Mouse (Mus musculus): ENCODE measurements around the gene Pappa.

Pappa gene

DNA sequence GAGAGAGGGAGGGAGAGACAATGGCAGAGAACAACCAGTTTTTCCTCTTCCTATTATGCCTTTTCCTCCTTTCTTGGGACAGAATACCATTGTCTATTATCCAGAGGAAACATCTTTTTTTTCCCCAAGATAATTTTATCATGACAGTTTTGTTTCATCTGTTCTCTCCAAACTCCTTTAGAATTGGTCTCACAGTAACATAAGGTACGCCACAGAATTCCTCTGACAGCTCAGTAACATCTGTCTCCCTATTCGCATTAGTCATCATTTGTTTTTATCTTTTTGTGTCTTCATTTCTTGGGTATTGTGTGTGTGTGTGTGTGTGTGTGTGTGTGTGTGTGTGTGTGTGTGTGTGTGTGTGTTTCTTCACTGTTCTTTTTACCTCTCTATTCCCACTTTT lies 201.8 kb downstream of the Pappa start:
- DNase-seq (ENCODE audit: low spot score in 2 of 2), result no peak

DNA sequence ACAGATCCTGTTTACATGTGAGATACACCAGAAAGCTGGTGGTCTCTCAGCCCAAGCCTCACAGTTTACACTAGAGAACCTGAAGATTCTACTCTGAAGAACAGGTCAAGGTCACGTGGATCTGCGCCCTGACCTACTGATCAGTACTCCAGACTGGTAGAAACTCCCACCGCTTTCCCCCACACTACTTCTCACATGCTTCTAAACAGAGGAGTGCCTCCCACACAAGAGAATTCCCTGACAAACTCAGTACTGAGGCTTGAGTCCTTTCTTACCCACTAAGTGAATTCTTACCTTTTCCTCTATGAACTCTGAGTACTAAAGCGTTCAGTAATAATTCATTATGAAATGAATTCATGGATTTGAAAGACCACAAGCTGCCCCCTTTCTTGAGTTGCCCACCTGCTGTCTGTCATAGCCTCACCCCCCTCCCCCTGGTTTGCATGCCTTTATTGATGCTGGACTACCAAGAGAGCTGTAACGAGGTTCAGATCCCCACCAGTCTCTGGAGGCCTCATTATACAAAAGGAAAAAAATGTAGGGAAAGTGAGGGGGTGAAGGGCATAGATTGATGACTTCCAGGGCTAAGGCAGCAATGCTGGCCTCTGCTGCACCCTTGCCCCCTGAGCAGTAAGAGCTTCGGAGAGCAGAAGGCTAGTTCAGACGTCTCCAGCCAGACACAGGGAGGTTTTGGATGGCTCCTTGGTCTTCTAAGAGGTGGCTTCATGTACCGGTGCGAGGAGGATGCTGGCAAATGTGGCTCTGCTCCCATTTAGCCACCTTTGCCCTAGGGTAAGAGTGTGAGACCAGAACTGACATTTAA lies 204.7 kb downstream of the Pappa start:
- DNase-seq (ENCODE audit: low spot score in 2 of 2), result no peak

DNA sequence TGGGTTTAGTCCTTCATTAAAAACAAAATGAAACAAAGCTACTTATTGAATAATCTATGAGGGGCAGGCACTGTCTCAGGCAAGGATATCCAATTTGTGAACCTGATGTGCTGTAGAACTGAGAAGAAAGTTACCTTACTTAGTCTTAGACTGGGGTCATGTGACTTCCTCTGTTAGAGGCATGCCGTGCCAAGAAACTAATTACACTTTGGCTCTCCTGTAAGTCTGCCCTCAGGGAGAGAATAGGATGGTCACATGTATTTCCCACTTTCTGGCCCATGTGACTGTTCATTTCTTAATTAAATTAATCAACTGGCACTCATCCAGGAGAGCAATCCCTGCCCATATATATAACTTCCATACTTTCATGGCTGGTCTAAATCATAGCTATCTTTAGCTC lies 209.7 kb downstream of the Pappa start:
- DNase-seq (ENCODE audit: low spot score in 2 of 2), result no peak

DNA sequence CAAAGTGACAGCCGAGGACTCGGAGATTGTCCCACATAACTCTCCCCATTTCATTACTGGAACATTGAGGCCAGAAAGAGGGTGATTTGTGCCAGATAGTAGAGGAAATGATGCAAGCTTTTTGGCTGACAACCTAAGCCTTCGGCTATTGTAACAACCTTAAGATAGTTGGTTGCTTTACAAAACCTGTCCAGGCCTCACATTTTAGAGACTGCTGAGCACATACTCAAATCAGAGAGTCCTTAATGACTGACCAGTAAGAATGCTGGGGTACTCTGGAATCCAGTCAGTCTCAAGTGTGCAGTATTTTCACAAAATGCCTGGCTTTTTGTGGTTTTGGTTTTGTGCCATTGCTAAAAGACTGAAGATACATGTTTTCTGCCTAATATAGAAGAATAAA lies 217.8 kb downstream of the Pappa start:
- no peak for DNase-seq (ENCODE audit: low spot score in 2 of 2)

DNA sequence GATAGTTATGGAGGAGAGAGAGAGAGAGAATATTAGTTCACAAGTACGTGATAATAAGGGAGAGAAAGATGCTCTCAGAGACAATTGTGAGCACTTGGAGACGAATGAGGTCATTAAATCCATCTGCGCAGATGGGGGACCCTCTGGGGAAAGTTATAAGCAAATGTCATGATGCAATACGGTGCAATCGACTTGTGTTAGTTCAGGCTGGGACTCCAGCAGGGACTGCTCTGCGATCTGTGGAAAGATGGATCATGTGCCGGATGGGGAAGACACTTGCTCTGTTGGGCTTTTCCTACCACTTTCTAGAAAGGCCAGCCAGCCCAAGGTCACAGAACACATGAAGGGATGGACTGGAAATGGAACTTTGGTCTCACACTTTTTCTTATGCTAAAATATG lies 226.5 kb downstream of the Pappa start:
- no peak for DNase-seq (ENCODE audit: low spot score in 2 of 2)

DNA sequence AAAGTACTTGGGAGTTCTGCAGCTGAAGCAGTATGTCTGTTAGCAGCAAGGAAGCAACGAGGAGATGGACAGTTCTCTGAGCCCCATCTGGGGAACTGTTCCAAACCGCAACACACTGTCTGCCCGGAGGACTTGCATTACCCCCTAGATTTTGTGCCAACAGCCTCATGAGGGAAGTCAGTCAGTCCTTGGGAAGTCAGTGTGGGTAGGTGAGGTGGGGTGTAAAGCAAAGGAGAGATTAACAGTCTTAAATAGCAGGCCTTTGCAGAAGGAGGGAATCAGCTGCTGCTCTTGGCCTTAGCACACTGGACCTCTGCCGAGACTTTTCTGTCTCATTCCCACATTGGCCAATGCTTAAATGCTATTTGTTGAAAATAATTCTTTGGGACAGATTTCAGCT lies 230.6 kb downstream of the Pappa start:
- no peak for DNase-seq (ENCODE audit: low spot score in 2 of 2)

DNA sequence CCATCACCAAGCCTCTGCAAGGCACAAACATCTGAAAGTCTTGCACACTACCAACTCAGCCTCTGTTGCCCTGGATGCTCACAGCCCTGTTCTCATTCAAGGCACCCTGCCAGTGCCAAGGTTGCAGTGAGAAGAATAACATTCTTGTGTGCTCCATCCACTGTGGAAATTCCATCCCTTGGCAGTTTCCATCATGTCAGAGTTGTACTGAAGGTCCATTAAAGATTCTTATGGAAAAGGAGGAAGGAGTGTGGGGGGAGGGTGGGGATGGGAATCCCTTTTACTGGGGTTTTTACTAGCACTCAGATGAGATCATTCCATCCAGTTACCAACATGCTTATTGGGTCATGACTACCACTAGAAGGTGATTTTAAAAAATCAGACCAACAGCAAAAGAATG lies 243.2 kb downstream of the Pappa start:
- no peak for DNase-seq (ENCODE audit: low spot score in 2 of 2)

DNA sequence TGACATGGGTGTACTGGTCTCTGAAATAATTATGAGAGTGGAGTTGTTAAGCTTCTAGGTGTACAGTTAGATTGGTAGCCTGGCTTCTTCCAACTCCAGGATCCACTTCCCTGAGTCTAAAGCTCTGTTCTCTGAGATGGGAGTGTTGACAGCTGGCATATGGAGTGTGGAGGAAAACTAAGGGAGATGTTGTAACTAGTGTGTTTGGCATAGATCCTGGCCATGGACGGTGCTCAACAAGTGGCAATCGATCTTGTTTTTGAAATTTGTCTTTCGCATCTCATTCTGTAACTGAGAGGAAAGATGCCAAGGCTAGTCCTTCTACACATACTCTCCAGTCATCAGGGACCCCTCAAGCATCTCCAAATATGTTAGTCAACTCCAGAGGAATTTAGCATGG lies 248.8 kb downstream of the Pappa start:
- DNase-seq (ENCODE audit: low spot score in 2 of 2), result no peak

DNA sequence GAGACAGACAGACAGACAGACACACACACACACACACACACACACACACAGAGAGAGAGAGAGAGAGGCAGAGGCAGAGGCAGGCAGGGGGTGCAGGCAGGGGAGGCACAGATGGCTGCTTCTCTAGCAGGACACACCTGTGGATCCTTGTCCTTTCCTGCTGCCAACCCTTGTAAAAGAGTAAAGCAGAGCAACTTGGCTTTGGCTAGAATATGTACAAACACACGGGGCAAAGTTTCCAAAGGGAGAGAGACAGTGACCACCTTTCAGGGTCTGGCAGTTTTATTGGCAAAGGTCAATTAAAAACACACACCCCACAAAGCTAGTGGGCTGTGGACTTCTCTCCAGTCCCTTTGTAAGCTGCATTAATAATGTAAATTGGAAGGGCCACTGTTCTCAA lies 249.9 kb downstream of the Pappa start:
- no peak for DNase-seq (ENCODE audit: low spot score in 2 of 2)

DNA sequence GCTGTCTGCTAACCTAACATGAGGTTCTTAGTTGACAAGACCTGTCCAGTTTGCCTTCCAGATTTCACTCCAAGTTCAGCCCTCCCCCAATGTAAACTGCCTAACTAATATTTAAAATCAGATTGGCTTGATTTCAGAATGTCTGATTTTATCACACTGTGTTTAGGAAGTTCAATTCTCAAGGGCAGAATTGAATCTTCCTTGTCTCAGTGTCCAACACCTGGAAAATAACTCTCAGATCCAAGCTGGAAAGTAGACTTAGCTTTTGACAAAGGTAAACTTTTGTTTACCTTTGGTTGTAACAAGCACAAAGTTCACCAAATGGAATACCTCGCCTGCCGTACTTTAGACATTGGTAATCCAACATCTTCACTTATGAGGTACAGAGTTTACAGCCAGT lies 252.6 kb downstream of the Pappa start:
- no peak for DNase-seq (ENCODE audit: low spot score in 2 of 2)

DNA sequence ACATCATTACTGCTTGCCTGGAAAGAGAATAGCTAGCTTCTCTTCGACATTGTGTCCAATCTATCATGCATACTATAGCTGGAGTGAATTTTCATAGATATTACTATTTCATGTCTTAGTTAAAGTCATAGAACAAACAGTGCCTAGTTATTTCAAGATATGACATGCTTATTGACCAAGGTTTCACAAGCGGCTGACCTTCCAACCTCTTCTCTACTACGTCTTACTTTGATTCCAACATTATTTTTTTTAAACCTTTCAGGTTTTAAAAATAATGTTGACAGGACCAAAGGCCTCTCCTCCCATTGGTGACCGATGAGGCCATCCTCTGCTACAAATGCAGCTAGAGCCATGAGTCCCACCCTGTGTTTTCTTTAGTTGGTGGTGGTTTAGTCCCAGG lies 255.5 kb downstream of the Pappa start:
- DNase-seq (ENCODE audit: low spot score in 2 of 2), result no peak

DNA sequence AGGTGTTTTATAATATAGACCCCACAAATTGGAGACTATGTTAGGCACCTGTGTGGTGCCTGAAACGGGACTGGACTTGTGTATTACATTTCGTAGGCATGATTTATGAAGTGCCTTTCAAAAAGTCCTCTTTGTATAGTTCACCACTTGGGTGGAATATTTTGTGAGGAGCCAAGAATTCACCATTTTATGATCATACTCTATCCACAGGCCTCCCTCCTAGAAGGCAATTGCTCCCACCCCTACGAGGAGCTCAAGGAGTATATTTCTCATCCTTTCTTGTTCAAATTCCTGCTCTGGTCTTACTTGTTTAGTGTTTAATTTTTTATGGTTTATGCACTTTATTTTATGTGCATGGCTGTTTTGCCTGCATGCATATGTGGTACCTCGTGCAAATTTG lies 259.1 kb downstream of the Pappa start:
- no peak for DNase-seq (ENCODE audit: low spot score in 2 of 2)

DNA sequence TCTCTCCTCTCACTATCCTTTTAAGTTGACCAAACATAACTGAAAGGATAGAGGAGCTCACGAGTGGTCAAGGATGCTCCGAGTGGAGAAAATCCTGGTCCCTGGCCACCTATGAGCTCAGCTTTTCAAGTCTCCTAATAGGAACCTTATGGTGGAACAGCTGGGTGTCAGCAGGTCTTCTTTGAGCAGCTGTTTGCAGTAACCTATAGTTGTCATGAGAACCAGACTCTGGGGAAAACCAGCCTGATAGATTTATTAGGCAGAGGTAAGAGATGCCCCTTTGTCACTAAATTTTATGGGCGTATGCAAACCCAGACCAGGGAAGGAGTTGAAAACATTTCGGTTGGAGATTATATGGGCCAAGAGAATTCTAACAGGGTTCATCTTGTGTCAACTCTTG lies 267.0 kb downstream of the Pappa start:
- no peak for DNase-seq (ENCODE audit: low spot score in 2 of 2)

DNA sequence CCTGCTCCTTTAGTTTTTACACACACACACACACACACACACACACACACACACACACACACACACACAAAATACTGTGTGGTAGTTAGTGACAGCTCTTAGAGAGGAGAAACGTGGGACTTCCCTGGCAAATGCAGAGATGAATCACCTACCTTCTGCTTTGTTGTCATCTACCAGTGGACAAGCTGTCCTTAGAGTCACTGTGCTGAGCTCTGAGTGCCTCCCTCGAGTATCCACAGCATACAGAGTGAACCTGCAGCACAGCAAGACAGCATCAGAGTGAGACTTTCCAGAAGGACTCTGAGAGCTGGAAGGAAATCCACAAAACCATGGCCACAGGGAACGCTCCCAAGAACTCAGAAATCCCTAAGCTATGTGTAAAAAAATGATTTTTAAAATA lies 272.8 kb downstream of the Pappa start:
- no peak for DNase-seq (ENCODE audit: low spot score in 2 of 2)

DNA sequence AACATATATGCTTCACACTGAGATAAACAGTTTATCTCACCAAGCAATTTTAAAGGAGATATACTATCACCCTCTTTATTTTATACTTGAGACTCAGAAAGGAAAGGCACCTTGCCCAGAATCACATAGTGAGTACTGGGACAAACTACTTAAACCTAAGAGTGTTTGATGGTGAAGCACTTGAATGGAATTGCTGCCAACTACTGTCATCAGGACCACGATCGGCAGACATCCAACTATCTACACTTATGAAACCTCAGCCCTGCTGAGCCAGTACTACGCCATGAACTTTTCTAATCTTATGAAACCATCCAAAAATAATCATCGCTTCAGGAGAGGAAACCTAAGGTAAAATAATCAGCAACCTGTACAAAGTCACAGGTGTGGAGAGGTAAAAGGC lies 275.5 kb downstream of the Pappa start:
- no peak for DNase-seq (ENCODE audit: low spot score in 2 of 2)

DNA sequence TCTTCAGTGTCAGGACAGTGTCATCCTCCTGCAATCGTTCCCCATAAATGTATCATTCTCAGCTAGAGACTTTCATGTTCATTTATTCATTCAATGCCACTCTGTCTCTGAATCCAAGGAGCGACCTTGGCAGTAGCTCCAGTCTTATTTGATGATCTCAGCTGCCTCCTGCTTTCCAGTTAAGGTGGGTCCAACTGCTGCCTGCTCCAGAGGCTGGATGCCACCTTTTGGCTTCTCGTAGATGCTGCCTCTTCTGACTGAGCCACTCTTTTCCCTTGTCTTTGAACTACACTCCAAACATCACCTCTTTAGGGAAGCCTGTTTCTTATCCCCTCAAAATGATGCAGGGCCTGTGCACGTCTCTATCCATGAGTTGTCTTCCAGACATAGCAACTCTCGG lies 278.3 kb downstream of the Pappa start:
- DNase-seq (ENCODE audit: low spot score in 2 of 2), result no peak

DNA sequence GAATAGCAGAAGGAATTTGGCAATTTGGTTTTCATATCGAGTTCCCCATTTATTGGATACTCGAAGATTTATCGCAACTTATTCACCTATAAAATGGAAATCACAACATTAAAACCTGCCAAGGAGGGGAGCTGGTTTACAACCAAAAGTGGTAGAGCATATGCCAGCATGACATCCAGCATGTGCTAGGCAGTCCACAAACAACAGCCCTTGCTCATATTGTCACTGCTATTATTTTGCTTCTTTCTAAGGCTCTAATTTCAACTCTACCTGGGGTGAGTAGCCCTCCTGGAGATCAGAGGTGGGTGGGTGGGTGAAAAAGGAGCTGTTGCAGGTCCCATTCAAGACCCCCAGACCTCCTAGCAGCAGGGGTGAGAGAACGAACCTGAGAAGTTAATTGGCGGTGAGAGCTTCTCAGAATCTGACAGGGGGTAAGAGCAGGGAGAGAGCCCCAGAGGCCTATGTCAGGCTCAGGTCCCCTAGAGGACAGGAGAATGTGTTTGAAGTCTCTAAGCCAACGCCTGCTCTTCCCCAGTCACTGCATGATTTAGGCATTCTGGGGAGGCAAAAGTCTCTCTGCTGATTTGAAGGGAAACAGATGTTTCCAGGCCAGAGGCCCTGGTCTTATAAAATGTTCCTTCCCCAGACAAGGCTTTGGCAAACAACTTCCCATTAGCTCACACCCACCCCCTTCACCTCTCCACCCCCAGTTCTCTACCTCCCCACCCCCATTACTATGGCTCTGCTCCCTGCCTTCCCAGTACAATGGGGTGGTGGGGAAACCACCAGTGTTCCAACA lies 279.1 kb downstream of the Pappa start:
- no peak for DNase-seq (ENCODE audit: low spot score in 2 of 2)

Data from frontal cortex, postnatal 25 days (tissue).